Comparison of ENCODE assay signal across 8 mouse cellular contexts in genomic region chr3:94837183-94837890, GRCm38 (mm10). TPM values are rescaled to one million over a fixed set of nuclear protein-coding genes. Genes with fewer than 3 reads are reported as not detected.
A peak's percentile ranks its signal among the peaks of the same experiment; 100 is the strongest.
DNase-seq lines count a peak whose midpoint lies in the region; ATAC-seq lines count a peak whose summit lies in the region.

TSS of gene Pogz (plus strand) at chr3:94837567.

- peak; percentile 97 to 98 for DNase-seq in adrenal gland, adult (ENCODE audit: inconsistent age in 2 of 2, low spot score in 1 of 2)
- DNase-seq in embryo, embryonic 10.5 days (ENCODE audit: low spot score), result peak; percentile 99
- DNase-seq in gastrocnemius, postnatal 14 days, result peak; percentile 97
- DNase-seq in left cerebral cortex, postnatal 10 days (ENCODE audit: extremely low spot score in 1 of 2, low spot score in 2 of 2), result peak; percentile 97 to 98
- DNase-seq in right cerebral cortex, postnatal 25 days, result peak; percentile 95
- peak; percentile 94 to 97 for DNase-seq in urinary bladder, postnatal 4 days (ENCODE audit: low spot score in 2 of 2)

- intact Hi-C loops in gastrocnemius, postnatal 14 days (cut with DNase I; ENCODE audit: low total_unique reads), result no loop called here
- intact Hi-C loops in left cerebral cortex, postnatal 10 days (cut with DNase I), result loop anchor here (2.0 to 5.0 kb wide), 2 partner anchors 17 to 50 kb away; partner anchors contain the start of gene Cgn

- peak; percentile 83 for ATAC-seq in inflammation-experienced regulatory T-cells, adult 6 months
- ATAC-seq in megakaryocyte-erythroid progenitor cell, adult 5-6 weeks (replicated peaks; ENCODE audit: low FRiP score, low TSS enrichment, poor library complexity, severe bottlenecking), result peak; percentile 92

RNA-seq across cellular contexts. Expression of gene Pogz, which starts in this region (rescaled TPM):
- total RNA-seq in gastrocnemius, postnatal 14 days (2021), result 10 to 100 TPM; 13.9 to 18.1 TPM
- 10 to 100 TPM in 2 of 3 experiments, 1 to 10 TPM in 1; 9.4 to 20.5 (median 15.2) TPM for polyA plus RNA-seq in inflammation-experienced regulatory T-cells, adult 6 months (2017; shearing (Covaris generic))
- total RNA-seq in left cerebral cortex, postnatal 10 days (2021), result 10 to 100 TPM; 60.4 to 64.9 TPM
- total RNA-seq in megakaryocyte-erythroid progenitor cell, adult 5-6 weeks (2014; fragmentation: Nextera tagmentation), result 49.6 and 59.1 TPM in 2 replicates
- total RNA-seq in megakaryocyte-erythroid progenitor cell, adult 5-6 weeks (2017), result 12.5 and 18.7 TPM in 2 replicates

Comparison
In these comparisons a context has a peak if more than half of its experiments do, and no peak if none do; other contexts are left out.
1. Peak in every context shown above with its lines: DNase-seq and ATAC-seq.